In the genomic region with DNA sequence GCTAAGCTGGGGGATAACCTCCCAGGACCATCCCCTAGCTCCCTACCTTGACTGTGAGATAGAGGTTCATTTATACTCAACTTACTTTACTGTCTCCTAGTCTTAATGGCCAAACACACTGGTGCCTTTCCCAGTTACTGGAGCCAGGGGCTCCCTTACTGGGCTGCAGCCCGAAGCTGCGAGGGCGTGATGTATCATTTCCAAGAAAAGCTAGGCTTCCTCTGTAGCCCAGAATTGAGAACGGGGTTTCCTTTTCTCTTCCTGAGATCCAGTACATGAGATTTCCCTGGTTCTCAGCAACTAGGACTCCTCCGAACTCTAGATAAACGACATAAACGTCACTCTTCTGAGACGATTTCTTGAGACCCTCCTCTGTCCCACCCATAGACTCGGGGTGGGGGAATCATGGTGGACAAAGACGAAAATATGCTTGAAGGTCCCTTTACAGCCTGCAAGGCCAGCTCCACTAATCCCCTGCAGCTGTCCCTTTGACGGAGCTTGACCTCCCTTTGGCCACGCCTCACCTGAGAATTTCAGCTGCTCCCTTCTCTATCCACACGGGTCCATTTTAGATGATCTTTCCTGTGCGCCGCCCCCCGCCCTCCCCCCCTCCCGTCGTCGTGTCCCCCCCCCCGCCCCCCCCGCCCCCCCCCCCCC, we compare ENCODE assay signal across 11 mouse cellular contexts. TPM values are rescaled to one million over a fixed set of nuclear protein-coding genes. Genes with fewer than 3 reads are reported as not detected.
DNase-seq lines count a peak whose midpoint lies in the region; ATAC-seq and TF ChIP-seq lines count a peak whose summit lies in the region.
"Had no signal": no experiment of that assay in that cellular context is flagged by ENCODE, and none has a peak within 500 bp of the region (broad histone marks: within the 10 kb centered on the region; RNA-seq: fewer than 3 reads in every experiment).

No protein-coding gene starts in this region.

- H3K36me3 ChIP-seq in kidney, adult 2 months (ENCODE audit: control insufficient read depth, insufficient read depth, low read length) = no peaks in the 10 kb centered on the region
- no peaks in the 10 kb centered on the region for H3K36me3 ChIP-seq in embryonic facial prominence, embryonic 11.5 days (replicated peaks; ENCODE audit: control insufficient read depth, insufficient read depth, low read depth, low read length)
- H3K36me3 ChIP-seq in liver, postnatal 0 days (replicated peaks; ENCODE audit: insufficient read depth, low read length) = no peaks in the 10 kb centered on the region
- H3K36me3 ChIP-seq in forebrain, embryonic 16.5 days (ENCODE audit: control insufficient read depth, insufficient read depth) = no peaks in the 10 kb centered on the region

- no peak for TF ChIP-seq POLR2A in kidney, adult 2 months (IDR thresholded peaks at IDR 0.05; ENCODE audit: low read depth, low read length)

- H3K4me1 ChIP-seq in kidney, adult 2 months (ENCODE audit: control insufficient read depth, insufficient read depth, low read length) = no peaks in the 10 kb centered on the region; the same call in 1 of the 2 replicates
- H3K4me1 ChIP-seq in embryonic facial prominence, embryonic 11.5 days (ENCODE audit: control insufficient read depth, insufficient read depth, low read length) = no peaks in the 10 kb centered on the region
- no peaks in the 10 kb centered on the region for H3K4me1 ChIP-seq in liver, postnatal 0 days (ENCODE audit: insufficient read depth)
- H3K4me1 ChIP-seq in forebrain, embryonic 16.5 days (replicated peaks; ENCODE audit: control insufficient read depth, insufficient read depth, low read length) = no peaks in the 10 kb centered on the region

- H3K4me2 ChIP-seq in embryonic facial prominence, embryonic 11.5 days (ENCODE audit: low read depth, low read length) = no peak overlapping the region
- 0 out of 2 replicates have a peak overlapping the region, but pooled peaks have one; percentile 29 for H3K4me2 ChIP-seq in liver, postnatal 0 days (ENCODE audit: low read depth, low read length)
- no peak overlapping the region for H3K4me2 ChIP-seq in forebrain, embryonic 16.5 days (ENCODE audit: low read length)

- no peaks in the 10 kb centered on the region for H3K9me3 ChIP-seq in embryonic facial prominence, embryonic 11.5 days (replicated peaks; ENCODE audit: control insufficient read depth, low read length)
- no peaks in the 10 kb centered on the region for H3K9me3 ChIP-seq in liver, postnatal 0 days (ENCODE audit: low read length)
- no peaks in the 10 kb centered on the region for H3K9me3 ChIP-seq in forebrain, embryonic 16.5 days (ENCODE audit: control insufficient read depth, low read length)

- TF ChIP-seq CTCF in kidney, adult 2 months (conservative IDR thresholded peaks at IDR 0.05; ENCODE audit: insufficient read depth, insufficient read length, low read depth, low read length) = no peak
- TF ChIP-seq CTCF in liver, postnatal 0 days (IDR thresholded peaks at IDR 0.05; ENCODE audit: low read depth) = no peak

- no peak for TF ChIP-seq EP300 in liver, postnatal 0 days (IDR thresholded peaks at IDR 0.05; ENCODE audit: low read depth)

- no peak overlapping the region for H3K27ac ChIP-seq in kidney, adult 2 months (ENCODE audit: insufficient read depth, low read depth, low read length)
- no peak overlapping the region for H3K27ac ChIP-seq in embryonic facial prominence, embryonic 11.5 days (replicated peaks; ENCODE audit: low read depth, low read length)
- H3K27ac ChIP-seq in liver, postnatal 0 days (ENCODE audit: low read depth) = no peak overlapping the region
- no peak overlapping the region for H3K27ac ChIP-seq in forebrain, embryonic 16.5 days (ENCODE audit: low read length)

- H3K4me3 ChIP-seq in kidney, adult 2 months (ENCODE audit: insufficient read depth, low read depth, low read length) = peak overlapping the region; percentile 46
- no peak overlapping the region for H3K4me3 ChIP-seq in embryonic facial prominence, embryonic 11.5 days (ENCODE audit: low read depth, low read length)
- no peak overlapping the region for H3K4me3 ChIP-seq in liver, postnatal 0 days (ENCODE audit: low read depth, low read length)
- H3K4me3 ChIP-seq in forebrain, embryonic 16.5 days (replicated peaks; ENCODE audit: low read length) = no peak overlapping the region

- ATAC-seq in embryonic facial prominence, embryonic 11.5 days (replicated peaks; ENCODE audit: insufficient number of reproducible peaks, low FRiP score, low TSS enrichment, low read depth) = no peak
- no peak for ATAC-seq in liver, postnatal 0 days
- ATAC-seq in forebrain, embryonic 16.5 days = no peak
- no peak for ATAC-seq in erythroid progenitor cell, adult 5-6 weeks (replicated peaks; ENCODE audit: low FRiP score, poor library complexity, severe bottlenecking)

- DNase-seq in kidney, adult 2 months = no peak
- DNase-seq in kidney, postnatal 25 days = no peak
- DNase-seq in ZHBTc4 (ENCODE audit: low read depth, low spot score) = peak; percentile 32
- DNase-seq in embryonic facial prominence, embryonic 11.5 days (ENCODE audit: low spot score) = peak; percentile 18
- DNase-seq in liver, postnatal 0 days = no peak
- DNase-seq in ovary, postnatal 10 days (ENCODE audit: low spot score) = no peak
- DNase-seq: cerebellum, adult 11 months; gastrocnemius, postnatal 10 days had no signal

- no peaks in the 10 kb centered on the region for H3K27me3 ChIP-seq in kidney, adult 2 months (replicated peaks; ENCODE audit: control insufficient read depth, insufficient read depth, low read length)
- H3K27me3 ChIP-seq in embryonic facial prominence, embryonic 11.5 days (ENCODE audit: control insufficient read depth, insufficient read depth, low read length) = no peaks in the 10 kb centered on the region
- no peaks in the 10 kb centered on the region for H3K27me3 ChIP-seq in liver, postnatal 0 days (ENCODE audit: insufficient read depth, low read length)
- no peaks in the 10 kb centered on the region for H3K27me3 ChIP-seq in forebrain, embryonic 16.5 days (replicated peaks; ENCODE audit: control insufficient read depth, insufficient read depth, low read length)

- 21% methylated on average over 13 of the region's 21 CpGs for WGBS in kidney, adult 2 months
- 44% methylated on average over 14 of the region's 21 CpGs for WGBS in embryonic facial prominence, embryonic 11.5 days
- WGBS in liver, postnatal 0 days (ENCODE audit: insufficient replicate concordance) = 38% methylated on average over 13 of the region's 21 CpGs
- WGBS in forebrain, embryonic 16.5 days = 44% methylated on average over 13 of the region's 21 CpGs

- no peak overlapping the region for H3K9ac ChIP-seq in embryonic facial prominence, embryonic 11.5 days (replicated peaks; ENCODE audit: low read length)
- H3K9ac ChIP-seq in liver, postnatal 0 days (replicated peaks) = no peak overlapping the region
- no peak overlapping the region for H3K9ac ChIP-seq in forebrain, embryonic 16.5 days (replicated peaks; ENCODE audit: low read depth, low read length)

RNA-seq across cellular contexts. Expression of a gene that starts 28.5 kb away (rescaled TPM):
- 256 and 291 TPM in 2 replicates for polyA plus RNA-seq in kidney, adult 2 months (2012; rRNA removed)
- polyA plus RNA-seq in embryonic facial prominence, embryonic 11.5 days (2014; fragmentation: Nextera tagmentation; extraction: Ambion mirVana) = 224 and 243 TPM in 2 replicates
- polyA plus RNA-seq in liver, postnatal 0 days (2015; fragmentation: Nextera tagmentation; extraction: Ambion mirVana) = 125 and 128 TPM in 2 replicates
- polyA plus RNA-seq in forebrain, embryonic 16.5 days (2015; fragmentation: Nextera tagmentation; extraction: Ambion mirVana) = 280 and 300 TPM in 2 replicates
- 102 and 129 TPM in 2 replicates for total RNA-seq in erythroid progenitor cell, adult 5-6 weeks (2015; ENCODE audit: low replicate concordance)
- 123 and 145 TPM in 2 replicates for total RNA-seq in erythroid progenitor cell, adult 5-6 weeks (2017; ENCODE audit: low replicate concordance)

RNA-seq across cellular contexts. Expression of a gene that starts 54.7 kb away (rescaled TPM):
- not detected in 2 replicates for polyA plus RNA-seq in kidney, adult 2 months (2012; rRNA removed)
- polyA plus RNA-seq in embryonic facial prominence, embryonic 11.5 days (2014; fragmentation: Nextera tagmentation; extraction: Ambion mirVana) = 1.4 and 1.9 TPM in 2 replicates
- polyA plus RNA-seq in liver, postnatal 0 days (2015; fragmentation: Nextera tagmentation; extraction: Ambion mirVana) = not detected in 2 replicates
- polyA plus RNA-seq in forebrain, embryonic 16.5 days (2015; fragmentation: Nextera tagmentation; extraction: Ambion mirVana) = 0.15 and 1.1 TPM in 2 replicates
- total RNA-seq in erythroid progenitor cell, adult 5-6 weeks (2015; ENCODE audit: low replicate concordance) = not detected in 2 replicates
- total RNA-seq in erythroid progenitor cell, adult 5-6 weeks (2017; ENCODE audit: low replicate concordance) = not detected in 2 replicates
- total RNA-seq: left cerebral cortex, postnatal 36 days had no signal

Comparison
In these comparisons a context has a peak if more than half of its experiments do, and no peak if none do; other contexts are left out.
1. DNase-seq: peak in ZHBTc4 (single experiment) and embryonic facial prominence, embryonic 11.5 days (single experiment); none in kidney, adult 2 months (single experiment), kidney, postnatal 25 days (0 of 2), liver, postnatal 0 days (single experiment) and ovary, postnatal 10 days (single experiment).